Mouse (Mus musculus) left cerebral cortex, postnatal 14 days (tissue): ENCODE measurements at regions not wholly inside any gene's neighbourhood (a gene's known extent, or its start where the extent isn't known, plus 50 kb on each side); places are given as distances from the start of the nearest gene placed in this dataset.

Experiments used
- DNase-seq, 2 experiments: peaks; one replicate each; pipeline ENCODE4 v3.0.0; 2021 to 2022; ENCODE audit warnings: low spot score in 2 of 2, mixed read lengths in 1 of 2
- intact Hi-C: fragments of 180-260 bp; cut with DNase I; formaldehyde crosslinking; loops from one replicate; pipeline ENCODE4 v1.15.1; 2025

DNA sequence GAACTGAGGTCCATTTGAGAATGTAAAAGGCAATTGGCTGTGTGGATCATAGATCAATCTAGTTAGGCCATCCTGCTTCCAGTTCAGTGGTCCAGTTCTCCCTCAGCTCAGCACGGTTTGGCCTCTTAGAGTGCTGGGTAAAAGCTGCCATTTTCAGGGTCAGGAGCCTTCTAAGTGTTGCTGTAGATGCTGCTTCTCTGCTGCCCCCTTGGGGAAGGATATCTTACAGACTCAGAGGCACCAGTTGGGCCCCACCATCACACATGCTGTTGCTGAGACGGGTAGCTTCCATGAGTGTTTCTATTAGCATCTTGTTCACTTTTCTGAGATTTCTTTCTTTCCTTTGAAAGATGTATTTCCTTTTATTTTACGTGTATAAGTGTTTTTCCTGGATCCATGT lies 132.1 kb upstream of the Podxl start:
- intact Hi-C loops: no loop called here
- DNase-seq: no peak

DNA sequence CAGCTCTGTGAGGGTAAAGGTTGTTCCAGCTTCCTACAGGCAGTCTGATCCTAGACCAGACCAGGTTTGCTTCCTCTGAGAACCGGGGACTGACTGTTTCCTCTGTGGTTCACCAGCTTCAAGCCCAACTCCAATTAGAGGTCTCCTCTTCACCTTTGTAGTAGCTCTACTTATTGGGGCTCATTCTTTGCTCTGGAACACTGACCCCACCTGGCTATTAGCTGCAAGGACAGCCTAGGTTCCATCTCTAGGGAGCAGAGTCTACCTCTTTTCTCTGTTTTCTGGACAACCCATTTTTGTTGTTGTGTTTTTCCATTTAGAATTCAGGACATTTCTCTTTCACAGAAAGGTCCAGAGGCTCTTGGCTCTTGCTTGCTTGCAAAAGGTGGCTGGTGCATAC lies 129.3 kb upstream of the Podxl start:
- intact Hi-C loops: no loop called here
- no peak for DNase-seq

DNA sequence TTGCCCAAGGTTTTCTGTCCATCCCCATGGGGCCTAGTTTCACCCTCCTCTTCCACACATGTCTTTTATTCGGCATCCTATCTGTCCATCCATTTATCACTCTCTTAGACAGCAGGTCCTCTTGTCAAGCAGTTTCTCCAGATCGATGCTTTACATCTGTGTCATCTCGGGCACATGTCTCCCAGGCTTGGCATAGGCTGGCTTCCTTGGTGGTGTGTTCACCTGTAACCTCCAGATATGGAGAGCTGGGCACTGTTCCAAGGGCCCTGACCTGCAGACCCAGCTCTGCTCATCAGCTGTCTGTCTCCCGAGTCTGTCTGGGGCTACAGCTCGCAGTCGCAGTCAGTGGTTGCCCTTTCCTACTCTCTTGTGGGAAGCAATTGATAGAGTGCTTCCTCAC lies 128.2 kb upstream of the Podxl start:
- DNase-seq: no peak
- intact Hi-C loops: no loop called here

DNA sequence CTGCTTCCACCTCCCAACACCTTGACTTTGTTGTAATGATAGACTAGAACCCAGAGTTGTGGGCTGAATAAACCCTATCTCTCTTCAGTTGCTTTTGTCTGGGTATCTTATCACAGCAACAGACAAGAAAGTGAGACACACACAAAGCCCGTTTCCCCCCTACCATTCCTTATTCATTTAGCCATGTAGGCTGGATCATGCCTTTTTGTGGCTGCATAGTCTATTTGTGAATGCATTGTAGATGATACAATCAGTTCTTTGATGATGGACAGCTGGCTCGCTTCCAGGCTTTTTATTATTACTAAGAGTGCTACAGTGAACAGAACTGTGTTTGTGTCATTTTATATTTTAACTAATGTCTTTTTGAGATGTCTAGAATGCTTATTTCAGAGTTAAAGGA lies 116.3 kb upstream of the Podxl start:
- DNase-seq: no peak
- intact Hi-C loops: no loop called here

DNA sequence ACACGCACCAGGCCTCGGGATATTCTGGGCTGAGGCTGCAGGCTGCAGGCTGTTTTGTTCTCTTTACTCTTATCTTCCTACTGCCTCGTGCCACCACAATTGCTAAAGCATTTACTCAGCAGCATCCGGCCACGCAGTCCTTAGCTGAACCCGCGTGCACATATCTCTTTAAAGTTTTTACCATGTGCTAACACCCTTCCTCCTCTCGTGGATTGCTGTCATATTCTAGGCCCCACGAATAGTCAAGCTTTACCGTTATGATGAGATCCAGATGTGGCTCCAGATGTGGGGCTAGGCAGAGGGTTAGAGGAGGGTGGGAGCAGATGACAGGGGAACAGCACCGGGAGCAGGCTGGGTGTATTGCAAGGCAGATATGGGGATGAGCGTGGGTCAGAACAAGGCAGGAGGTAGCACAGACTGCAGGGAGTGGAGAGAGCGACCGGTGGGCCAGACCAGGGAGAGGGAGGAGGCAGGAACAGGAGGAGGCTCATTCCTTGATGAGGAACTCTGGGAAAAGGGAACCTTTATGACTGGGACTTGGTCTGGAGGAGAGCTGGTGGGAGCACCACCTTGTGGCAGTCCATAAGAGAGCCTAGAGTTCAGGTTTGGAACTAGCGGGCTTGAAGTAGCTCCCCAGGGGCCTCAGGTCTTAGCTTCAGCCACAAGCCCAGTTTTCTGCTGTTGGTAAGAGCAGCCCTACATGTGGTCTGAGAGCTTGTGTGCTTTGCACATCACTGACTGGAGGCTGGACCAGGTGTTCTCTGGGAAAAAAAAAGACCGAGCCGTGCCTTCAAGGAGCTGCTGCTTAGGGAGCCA lies 102.1 kb upstream of the Podxl start:
- peak; percentile 47 to 77 for DNase-seq
- intact Hi-C loops: loop anchor here (2.0 to 10.0 kb wide), 2 partner anchors 519 to 925 kb away; no protein-coding TSS in a partner anchor

DNA sequence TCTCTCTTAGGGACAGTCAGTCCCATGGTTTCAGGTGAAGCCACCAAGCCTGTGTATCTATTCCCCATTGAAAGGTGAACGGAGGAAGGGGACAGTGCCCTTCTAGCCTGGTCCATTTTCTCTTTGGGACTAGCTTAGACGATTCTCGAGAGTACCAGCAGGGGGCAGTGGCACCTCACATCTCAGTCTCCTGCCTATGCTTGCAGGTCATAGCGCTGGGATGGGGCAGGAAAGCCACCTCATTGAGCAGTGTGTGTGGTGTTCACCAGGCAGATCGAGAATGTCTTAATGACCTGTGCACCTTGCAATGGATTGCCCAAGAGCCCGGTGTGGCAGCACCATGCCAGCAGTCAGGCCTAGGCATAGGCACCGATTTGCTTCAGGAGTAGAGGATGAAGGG lies 100.7 kb upstream of the Podxl start:
- peak; percentile 75 to 82 for DNase-seq

DNA sequence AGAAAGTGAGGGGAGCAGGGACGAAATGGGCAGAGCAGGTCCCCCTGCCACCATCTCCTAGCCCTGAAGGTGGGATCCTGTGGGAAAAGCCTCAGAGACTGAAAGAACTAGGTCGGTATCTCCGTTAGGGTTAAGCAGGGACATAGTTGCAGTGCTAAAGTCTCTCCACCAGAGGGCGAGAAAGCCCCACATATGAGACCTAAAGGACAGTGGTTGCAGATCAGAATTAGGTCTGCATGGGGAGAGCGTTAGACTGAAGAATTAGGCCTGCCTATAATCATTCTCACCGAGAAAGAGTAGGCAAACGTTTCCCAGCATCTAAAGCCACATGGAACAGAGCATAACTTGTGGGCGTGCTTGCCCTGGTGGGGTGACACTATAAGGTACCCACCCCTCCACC lies 97.0 kb upstream of the Podxl start:
- intact Hi-C loops: loop anchor here (5.0 to 10.0 kb wide), 3 partner anchors 277 to 662 kb away; no protein-coding TSS in a partner anchor
- peak; percentile 83 to 90 for DNase-seq

More for the DNA sequence above, 100.7 kb upstream of the Podxl start:
- intact Hi-C loops: loop anchor here (2.0 to 10.0 kb wide), 4 partner anchors 273 to 926 kb away; no protein-coding TSS in a partner anchor

DNA sequence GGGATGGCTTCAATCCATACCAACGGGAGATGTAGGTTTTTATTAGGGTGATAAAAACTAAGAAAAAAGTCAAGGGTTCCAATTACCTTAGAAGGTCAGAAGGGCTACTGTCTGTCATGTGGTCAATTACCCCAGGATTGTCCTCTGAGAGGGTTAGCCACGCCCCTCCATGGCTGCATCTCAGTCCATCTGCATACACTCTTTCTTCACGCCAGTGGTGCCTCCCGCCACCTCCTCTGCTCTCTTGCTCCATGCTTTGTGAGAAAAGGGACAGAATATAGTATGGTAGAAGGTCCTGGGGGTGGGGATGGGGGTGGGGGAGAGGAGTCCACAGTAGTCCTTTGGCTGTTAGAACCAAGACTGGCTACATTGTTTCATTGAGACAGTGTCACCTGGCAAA lies 96.1 kb upstream of the Podxl start:
- intact Hi-C loops: loop anchor here (5.0 to 10.0 kb wide), 3 partner anchors 277 to 662 kb away; no protein-coding TSS in a partner anchor
- no peak for DNase-seq

DNA sequence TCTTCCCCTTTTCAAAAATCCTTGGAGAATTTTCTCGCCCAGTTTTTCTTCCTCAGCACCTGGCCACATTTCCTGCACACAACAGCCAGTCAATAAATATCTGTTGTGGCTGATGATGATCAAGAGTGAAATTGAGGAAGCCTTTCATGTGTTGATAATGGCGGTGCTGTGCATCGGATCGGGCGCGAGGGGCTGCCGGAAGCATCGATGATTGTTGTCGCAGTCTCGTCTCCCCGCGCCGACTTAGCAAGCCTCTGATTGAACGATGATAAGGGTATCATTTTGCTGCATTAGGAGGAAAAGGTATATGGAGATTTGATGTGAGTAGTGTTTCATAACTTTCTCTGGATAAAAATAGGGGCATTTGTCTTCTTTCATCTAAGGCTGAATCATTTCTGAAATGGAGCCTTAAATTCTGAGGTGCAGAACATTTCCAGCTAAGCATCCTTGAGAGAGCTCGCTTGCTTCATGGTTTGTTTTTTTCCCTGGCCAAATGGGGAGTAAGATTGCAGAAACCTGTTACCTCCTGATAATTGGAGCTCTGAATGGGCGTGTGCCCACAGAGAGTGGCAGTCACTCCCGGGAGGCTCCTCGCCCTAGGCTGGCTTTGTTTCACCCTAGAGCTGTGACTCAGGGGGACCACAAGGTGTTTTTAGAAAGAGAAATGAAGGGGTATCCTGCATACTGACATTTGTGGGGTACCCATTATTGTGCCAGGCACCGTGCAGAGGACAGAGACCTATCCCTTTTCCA lies 94.8 kb upstream of the Podxl start:
- intact Hi-C loops: no loop called here
- DNase-seq: no peak

DNA sequence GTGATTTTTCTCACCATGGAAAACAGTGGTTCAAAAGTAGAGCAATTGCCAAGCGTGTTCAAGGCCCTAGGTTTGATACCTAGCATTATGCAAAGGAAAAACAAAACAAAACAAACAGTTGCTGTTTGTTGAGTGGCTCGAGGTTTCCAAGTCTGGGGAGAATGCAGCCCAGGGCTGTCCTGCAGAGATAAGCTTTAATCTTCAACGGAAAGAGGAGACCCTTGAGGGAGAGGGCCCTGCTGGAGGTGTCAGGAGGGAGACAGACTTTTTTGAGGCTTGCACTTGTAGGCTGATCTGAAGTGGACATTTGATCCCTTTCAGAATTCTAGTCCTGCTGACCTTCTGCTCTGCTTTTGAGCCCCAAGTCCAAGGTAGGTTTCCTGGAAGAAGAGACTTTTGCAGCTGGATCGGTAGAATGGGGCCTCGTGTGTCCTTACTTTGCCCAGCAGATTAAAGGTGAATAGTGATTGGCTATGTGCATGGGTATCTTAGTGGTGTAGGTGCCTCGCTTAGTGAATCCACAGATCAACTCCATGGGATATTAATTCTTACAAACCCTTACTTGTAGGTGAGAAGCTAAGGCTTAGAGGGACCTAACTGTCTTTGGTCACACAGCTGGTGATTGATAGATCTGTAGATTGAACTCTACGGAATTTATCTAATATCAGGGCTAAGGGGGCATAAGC lies 87.2 kb upstream of the Podxl start:
- intact Hi-C loops: no loop called here
- DNase-seq: no peak

DNA sequence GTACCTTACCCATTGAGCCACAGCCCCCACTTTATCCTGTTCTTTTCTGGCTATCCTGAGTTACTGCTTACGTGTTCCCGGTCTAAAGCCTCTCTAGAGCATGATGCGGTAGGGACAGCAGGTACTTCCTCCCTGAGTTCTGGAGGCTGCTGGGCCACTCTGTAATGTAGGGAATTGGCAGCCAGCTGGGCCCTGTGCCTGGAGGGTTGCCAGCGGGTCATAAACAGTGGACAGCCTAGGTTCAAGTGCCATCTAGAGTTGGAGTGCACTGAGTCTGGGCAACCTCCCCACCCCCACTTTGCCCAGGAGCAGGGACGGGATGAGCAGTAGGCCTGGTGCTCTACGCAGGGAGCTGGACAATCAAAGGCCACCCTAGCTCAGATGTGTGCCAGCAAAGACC lies 81.5 kb upstream of the Podxl start:
- no peak for DNase-seq
- intact Hi-C loops: no loop called here

DNA sequence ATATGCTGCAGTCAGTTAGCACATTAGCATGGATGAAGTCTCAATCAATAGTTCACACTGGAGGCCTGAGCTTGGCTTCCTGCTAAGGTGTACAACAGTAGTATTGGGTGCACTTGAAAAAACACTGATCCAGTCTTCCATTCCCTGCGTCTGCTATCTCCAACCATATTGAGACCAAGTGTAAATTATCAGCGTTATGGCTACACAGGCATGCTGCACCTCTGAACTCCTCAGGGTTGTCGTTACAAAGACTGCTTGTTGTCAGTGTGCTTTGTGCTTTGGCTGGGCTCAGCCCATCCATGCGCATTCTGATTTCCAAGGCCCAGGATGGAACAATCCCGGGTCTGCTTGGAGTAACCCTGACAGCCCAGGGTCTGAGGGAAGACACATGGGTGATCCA lies 80.7 kb upstream of the Podxl start:
- intact Hi-C loops: no loop called here
- DNase-seq: no peak

DNA sequence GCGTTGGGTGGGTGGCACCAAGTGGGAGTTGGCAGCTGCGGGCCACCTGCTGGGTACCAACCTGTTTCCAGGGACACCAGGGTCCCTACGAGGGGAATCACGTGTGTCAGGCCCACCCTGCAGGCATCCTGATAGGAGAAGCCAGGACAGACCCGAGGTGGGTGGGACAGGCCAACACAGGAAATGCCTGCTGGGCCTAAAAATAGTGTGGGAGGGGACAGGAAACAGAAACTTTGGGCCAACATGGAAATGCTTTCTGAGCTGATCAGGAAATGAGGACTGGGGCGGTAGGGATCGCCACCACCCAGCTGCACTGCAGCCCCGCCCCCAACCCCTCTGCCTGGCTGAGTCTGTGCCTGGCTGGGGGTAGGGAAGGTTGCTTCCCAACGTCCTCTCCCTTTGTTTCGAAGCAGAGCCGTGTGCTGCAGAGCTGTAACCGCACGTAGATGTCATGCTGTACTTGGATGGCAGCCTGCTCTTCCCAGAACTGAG lies 78.7 kb upstream of the Podxl start:
- intact Hi-C loops: no loop called here
- DNase-seq: no peak

DNA sequence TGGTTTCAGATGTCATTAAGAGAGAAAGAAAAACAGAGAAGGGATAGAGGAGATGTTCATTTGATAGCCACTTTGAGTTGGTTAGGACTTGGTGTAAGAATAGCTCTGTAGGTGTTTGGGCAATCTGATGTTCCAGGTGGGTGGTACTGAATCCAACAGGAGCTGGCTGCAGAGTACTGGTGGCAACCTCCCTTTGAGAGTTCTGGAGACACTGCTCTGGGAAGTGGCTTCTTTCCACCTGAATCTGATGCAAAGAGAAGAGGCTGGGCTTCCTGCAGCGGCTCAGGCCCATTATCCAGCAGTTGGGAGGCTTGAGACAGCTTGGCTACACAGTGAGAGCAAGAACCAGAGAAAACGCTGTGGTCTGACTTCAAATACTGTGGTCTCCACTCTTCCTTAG lies 77.0 kb upstream of the Podxl start:
- no peak for DNase-seq
- intact Hi-C loops: no loop called here

DNA sequence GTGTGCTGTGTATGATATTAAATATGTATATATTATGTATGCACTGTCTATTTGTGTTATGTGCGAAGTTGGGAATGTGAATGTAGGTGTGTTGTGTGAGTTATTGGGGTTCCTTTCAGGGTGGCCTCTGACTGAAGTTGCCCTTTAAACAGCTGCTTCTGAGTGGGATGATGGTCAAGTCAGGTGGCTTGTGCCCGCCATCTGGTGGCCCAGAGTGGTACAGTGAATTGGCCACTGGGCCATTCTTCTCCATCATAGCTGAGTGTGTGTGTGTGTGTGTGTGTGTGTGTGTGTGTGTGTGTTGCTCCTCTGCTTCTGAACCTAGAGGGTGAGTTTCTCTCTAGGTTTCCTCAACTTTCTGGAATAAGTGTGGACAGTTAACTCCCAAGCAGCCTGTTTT lies 75.7 kb upstream of the Podxl start:
- intact Hi-C loops: loop anchor here (1.0 kb wide), 1 partner anchor 111 kb away; no protein-coding TSS in a partner anchor
- peak; percentile 76 to 89 for DNase-seq

DNA sequence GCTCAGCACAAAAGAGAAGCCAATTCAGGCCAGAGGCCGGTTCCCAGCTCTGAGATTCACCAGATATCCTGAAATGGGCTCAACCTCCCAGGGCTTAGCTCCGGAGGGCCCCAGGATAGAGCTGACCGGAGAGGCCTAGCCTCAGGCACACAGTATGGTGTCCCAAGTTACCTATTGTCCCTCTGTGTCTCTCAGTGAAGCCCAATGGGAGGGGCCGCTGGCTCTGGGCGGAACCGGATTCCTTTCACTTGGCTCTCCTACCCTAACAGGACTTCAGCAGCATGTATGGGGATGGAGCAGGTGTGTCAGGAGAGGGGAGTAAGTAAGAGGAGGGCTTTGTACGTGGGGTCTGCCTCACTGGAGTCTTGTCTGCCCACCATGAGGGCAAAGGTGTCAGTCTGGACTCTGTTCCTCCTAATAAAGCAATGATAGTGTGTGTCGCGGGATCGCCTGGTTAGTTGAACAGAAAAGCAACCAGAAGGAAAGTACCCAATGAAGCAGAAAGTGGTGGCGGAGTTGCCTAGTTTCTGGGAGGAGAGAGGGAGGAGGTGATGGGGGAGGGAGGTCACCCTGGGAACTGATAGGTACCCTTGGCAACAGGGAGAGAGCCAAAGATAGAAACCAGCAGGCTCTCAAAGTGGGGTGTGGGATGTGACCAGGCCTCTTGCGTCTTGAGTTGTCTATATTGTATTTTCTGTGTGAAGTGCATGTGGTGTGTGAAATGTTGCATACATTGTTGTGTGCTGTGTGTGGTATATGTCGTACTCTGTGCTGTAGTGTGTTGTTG lies 74.8 kb upstream of the Podxl start:
- peak; percentile 34 to 80 for DNase-seq
- intact Hi-C loops: loop anchor here (1.0 kb wide), 1 partner anchor 110 kb away; no protein-coding TSS in a partner anchor

DNA sequence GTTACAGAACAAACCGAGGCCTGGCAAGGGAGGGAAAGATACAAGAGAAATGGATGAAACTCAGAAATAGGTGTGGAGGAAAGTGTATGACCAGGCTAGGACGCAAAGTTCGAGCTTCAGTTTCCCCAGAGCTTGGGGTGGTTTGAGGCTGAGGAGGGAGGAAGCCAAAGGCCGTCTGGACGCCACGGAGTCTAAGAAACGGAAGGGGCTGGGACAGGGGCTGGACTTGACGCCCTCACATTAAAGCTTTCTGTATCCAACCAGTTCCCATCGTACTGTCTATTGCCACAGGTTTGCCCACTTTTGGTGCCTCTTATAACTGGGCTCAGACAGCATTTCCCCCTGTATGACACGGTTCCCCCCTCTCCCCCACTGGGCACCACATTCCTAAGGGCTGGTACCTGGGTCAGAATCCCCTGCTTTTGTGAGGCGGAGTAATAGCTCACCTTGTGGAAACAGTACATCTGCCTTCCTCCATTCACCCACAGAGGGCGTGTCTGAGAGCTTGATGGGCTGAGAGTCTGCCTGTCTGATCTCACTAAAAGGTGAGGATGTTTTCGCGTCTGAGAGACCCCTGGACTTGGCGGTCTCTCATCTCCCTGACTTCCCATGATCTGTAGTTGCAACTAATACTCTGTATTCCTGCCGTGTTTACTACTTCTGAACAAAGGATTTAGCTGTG lies 73.7 kb upstream of the Podxl start:
- no peak for DNase-seq
- intact Hi-C loops: no loop called here

DNA sequence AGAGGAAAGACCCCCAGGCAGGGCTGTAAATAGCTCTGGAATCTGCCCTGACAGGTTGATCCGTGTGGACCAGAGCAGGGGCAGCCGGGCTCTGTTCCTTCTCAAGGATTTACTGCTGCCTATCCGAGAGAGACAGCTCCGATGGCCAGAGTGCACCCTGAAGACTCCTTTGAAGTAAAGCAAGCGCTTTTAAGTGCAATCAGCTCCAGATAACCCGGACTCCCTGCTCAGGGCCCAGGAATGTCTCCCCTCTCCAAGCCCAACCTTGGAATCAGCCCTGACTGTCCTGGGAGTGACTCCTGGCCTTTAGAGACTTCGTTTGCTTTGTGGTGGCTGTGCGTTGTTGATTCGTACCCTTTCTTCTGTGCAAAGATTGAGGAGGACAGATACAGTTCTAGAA lies 73.2 kb upstream of the Podxl start:
- no peak for DNase-seq
- intact Hi-C loops: no loop called here

DNA sequence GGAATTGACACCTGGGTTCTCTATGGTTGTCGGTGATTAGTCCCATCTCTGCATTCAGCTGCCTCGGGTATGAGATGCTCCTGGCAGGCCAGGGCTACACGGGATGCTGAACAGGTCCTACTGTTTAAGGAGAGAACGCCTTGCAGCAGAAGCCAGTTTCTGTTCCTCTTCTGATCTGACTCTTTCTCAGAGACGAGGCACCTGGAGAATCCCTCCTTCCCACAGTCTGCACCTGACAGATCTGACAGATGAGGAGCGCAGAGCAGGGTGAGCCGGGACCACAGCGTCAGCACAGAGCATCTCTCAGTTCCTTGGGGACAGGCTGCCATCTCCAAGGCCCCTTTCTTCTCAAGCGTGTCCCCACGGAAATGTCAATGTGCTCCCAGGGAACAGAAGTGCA lies 68.7 kb upstream of the Podxl start:
- no peak for DNase-seq
- intact Hi-C loops: no loop called here
